Mouse (Mus musculus) thymus, postnatal 4 days (tissue): Measurements from ENCODE around the gene Myg1.

Experiments used
- DNase-seq: peaks from one replicate; pipeline ENCODE4 v3.0.0; 2021

The Myg1 gene

GRCm38 (mm10) chr15:102331610-102332015 is at the start of gene Myg1:
TSS of gene Myg1 (plus strand) at chr15:102331709.
- DNase-seq, result peak; percentile 87

GRCm38 (mm10) chr15:102282463-102283292 is 48.8 kb upstream of the Myg1 start:
- DNase-seq, result no peak

GRCm38 (mm10) chr15:102283648-102284047 is 47.9 kb upstream of the Myg1 start:
- no peak for DNase-seq

GRCm38 (mm10) chr15:102287395-102287794 is 44.1 kb upstream of the Myg1 start:
- DNase-seq, result peak; percentile 59

GRCm38 (mm10) chr15:102295633-102296367 is 35.7 kb upstream of the Myg1 start, which contains the start of gene Espl1:
TSS of gene Espl1 (plus strand) at chr15:102296266.
- peak; percentile 96 for DNase-seq

GRCm38 (mm10) chr15:102296368-102297006 is 35.0 kb upstream of the Myg1 start:
- DNase-seq, result no peak

- DNase-seq, result no peak
Measured at GRCm38 (mm10) chr15:102302542-102302941, 29.0 kb upstream of the Myg1 start.

GRCm38 (mm10) chr15:102308717-102309116 is 22.8 kb upstream of the Myg1 start:
- DNase-seq, result no peak

- DNase-seq, result no peak
Measured at GRCm38 (mm10) chr15:102310074-102310845, 21.2 kb upstream of the Myg1 start.

- DNase-seq, result no peak
Measured at GRCm38 (mm10) chr15:102311489-102311888, 20.0 kb upstream of the Myg1 start.

GRCm38 (mm10) chr15:102315292-102315691 is 16.2 kb upstream of the Myg1 start:
- DNase-seq, result no peak

- DNase-seq, result peak; percentile 79
Measured at GRCm38 (mm10) chr15:102316263-102316662, 15.2 kb upstream of the Myg1 start.

- DNase-seq, result no peak
Measured at GRCm38 (mm10) chr15:102324654-102325473, 6.6 kb upstream of the Myg1 start.

- peak; percentile 91 for DNase-seq
Measured at GRCm38 (mm10) chr15:102326022-102326576, 5.4 kb upstream of the Myg1 start, which contains the start of gene Pfdn5. TSS of gene Pfdn5 (plus strand) at chr15:102326116.

- no peak for DNase-seq
Measured at GRCm38 (mm10) chr15:102326892-102327291, 4.6 kb upstream of the Myg1 start.

GRCm38 (mm10) chr15:102335254-102335653 is 3.7 kb downstream of the Myg1 start:
- no peak for DNase-seq

- peak; percentile 66 for DNase-seq
Measured at GRCm38 (mm10) chr15:102335925-102336324, 4.4 kb downstream of the Myg1 start.

- DNase-seq, result no peak
Measured at GRCm38 (mm10) chr15:102336946-102337345, 5.4 kb downstream of the Myg1 start.

GRCm38 (mm10) chr15:102339612-102340011 is 8.1 kb downstream of the Myg1 start:
- no peak for DNase-seq

GRCm38 (mm10) chr15:102341580-102341979 is 10.1 kb downstream of the Myg1 start:
- peak; percentile 76 for DNase-seq

- no peak for DNase-seq
Measured at GRCm38 (mm10) chr15:102344490-102344889, 13.0 kb downstream of the Myg1 start.
